Mouse (Mus musculus) hindbrain, embryonic 13.5 days (tissue): ENCODE results near the gene Urad. TPM values are rescaled to one million over a fixed set of nuclear protein-coding genes. Genes with fewer than 3 reads are reported as not detected.

Experiments used
- ATAC-seq: fragments of 200-750 bp; cut with Nextera tagmentation; 2 replicates; pipeline ENCODE4 v1.8.0; 2017; ENCODE audit warnings: moderate TSS enrichment; ENCODE audit not compliant: low FRiP score
- H3K27ac ChIP-seq: fragments of 300-500 bp; sonication (generic); 2 replicates; pipeline ENCODE4 v1.5.1; 2015; ENCODE audit warnings: inconsistent platforms, mild to moderate bottlenecking, moderate library complexity
- H3K27me3 ChIP-seq: fragments of 300-500 bp; sonication (generic); 2 replicates; pipeline ENCODE4 v1.6.1; 2015; ENCODE audit warnings: mild to moderate bottlenecking, inconsistent platforms
- H3K36me3 ChIP-seq: fragments of 300-500 bp; sonication (generic); 2 replicates; pipeline ENCODE4 v1.6.1; 2015; ENCODE audit warnings: mild to moderate bottlenecking, inconsistent platforms
- H3K4me1 ChIP-seq: fragments of 300-500 bp; sonication (generic); replicated peaks from 2 replicates; pipeline ENCODE4 v1.6.1; 2015; ENCODE audit warnings: inconsistent platforms
- H3K4me2 ChIP-seq: fragments of 300-500 bp; sonication (generic); 2 replicates; pipeline ENCODE4 v1.6.1; 2015; ENCODE audit warnings: inconsistent platforms, mild to moderate bottlenecking, moderate library complexity
- H3K4me3 ChIP-seq: fragments of 300-500 bp; sonication (generic); 2 replicates; pipeline ENCODE4 v1.5.1; 2015; ENCODE audit warnings: mild to moderate bottlenecking, inconsistent platforms
- H3K9ac ChIP-seq: fragments of 300-500 bp; sonication (generic); 2 replicates; pipeline ENCODE4 v1.6.1; 2015; ENCODE audit warnings: mild to moderate bottlenecking, inconsistent platforms
- H3K9me3 ChIP-seq: fragments of 300-500 bp; sonication (generic); 2 replicates; pipeline ENCODE4 v1.6.1; 2016; ENCODE audit warnings: inconsistent platforms
- WGBS: fragments of 180-500 bp; shearing (Covaris S2); methylation state at CpG from one replicate; pipeline ENCODE4 v1.1.7; 2015; 5-methylcytosine and 5-hydroxymethylcytosine counted together
- polyA plus RNA-seq: library from polyadenylated mRNA; unstranded; fragments of >200 nt; fragmentation: Nextera tagmentation; extraction: Ambion mirVana; gene quantifications from 2 replicates; pipeline ENCODE4 v1.2.1, GENCODE M21; 2015

Urad gene
- polyA plus RNA-seq, 1 experiment from 2014 or later: not detected

- Histone ChIP-seq H3K4me1 (no peaks in the 10 kb centered on the region), H3K9ac (no peak overlapping the region), H3K36me3 (no peaks in the 10 kb centered on the region), H3K27ac (no peak overlapping the region), H3K4me2 (no peak overlapping the region), H3K4me3 (no peak overlapping the region), H3K27me3 (no peaks in the 10 kb centered on the region), H3K9me3 (no peaks in the 10 kb centered on the region)
- no peak for ATAC-seq
- WGBS: 70% methylated on average over 1 of the region's 1 CpGs
These were observed 23.7 kb upstream of the Urad start for GRCm38 (mm10) chr5:147345981-147346380.

DNA sequence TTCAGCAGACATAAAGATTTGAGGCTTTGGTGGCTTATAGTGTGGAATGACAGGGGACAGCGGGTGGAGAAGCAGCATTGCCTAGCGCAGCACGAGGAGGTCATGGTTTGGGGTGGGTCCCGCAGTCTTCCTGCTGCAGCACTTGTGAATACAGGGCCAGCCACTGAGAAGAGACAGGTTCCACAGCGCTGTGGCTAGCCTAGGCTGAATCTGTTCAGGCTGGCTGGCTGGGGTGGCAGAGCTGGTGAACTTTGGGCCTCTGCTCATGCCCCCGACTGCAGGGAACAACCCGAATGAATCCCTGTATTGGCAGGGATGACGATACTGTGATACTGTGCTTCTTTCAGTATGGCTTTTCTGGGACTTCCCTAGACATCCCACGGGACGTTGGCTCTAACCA is 21.7 kb upstream of the Urad start:
- Histone ChIP-seq H3K36me3 (no peaks in the 10 kb centered on the region), H3K27ac (no peak overlapping the region), H3K9me3 (no peaks in the 10 kb centered on the region), H3K4me3 (no peak overlapping the region), H3K4me1 (no peaks in the 10 kb centered on the region), H3K27me3 (no peaks in the 10 kb centered on the region), H3K9ac (no peak overlapping the region), H3K4me2 (no peak overlapping the region)
- no peak for ATAC-seq
- 89% methylated on average over 10 of the region's 10 CpGs for WGBS

- 92% methylated on average over 6 of the region's 6 CpGs for WGBS
- ATAC-seq: no peak
- no peaks in the 10 kb centered on the region for H3K9me3 ChIP-seq
- no peak overlapping the region for H3K4me2 ChIP-seq
- no peaks in the 10 kb centered on the region for H3K4me1 ChIP-seq
- no peaks in the 10 kb centered on the region for H3K27me3 ChIP-seq
- no peaks in the 10 kb centered on the region for H3K36me3 ChIP-seq
- H3K9ac ChIP-seq: no peak overlapping the region
- H3K4me3 ChIP-seq: no peak overlapping the region
- H3K27ac ChIP-seq: no peak overlapping the region
These were observed 20.7 kb upstream of the Urad start for GRCm38 (mm10) chr5:147342901-147343300.

DNA sequence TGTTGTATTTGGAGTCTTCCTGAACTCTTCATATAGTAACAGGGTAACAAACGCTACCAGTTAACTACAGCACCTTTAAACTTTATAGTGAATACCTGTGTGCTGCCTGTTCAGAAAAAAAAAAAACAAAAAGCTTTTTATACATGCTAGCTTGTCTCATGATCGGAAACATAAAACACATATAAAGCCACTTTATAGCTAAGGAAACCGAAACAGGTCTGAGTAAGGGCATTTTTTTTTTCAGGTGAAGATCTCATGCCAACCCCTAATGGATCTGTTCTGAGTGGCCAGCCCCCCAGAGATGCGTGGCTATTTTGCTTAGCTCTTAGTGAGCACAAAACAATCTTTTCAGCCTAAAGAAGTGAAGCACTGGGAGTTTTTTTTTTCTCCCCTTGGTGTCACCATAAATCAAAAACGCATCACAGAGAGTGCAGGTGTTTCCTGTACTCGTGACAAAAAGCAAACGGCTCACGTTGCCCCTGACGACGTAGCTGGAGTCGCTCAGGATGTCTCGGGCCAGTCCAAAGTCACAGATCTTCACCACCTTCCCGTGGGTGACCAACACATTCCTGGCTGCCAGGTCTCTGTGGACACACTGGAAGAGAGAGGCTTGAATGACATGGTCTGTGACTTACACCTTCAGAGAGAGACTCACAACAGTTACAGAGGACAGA is 18.6 kb upstream of the Urad start:
- WGBS: 81% methylated on average over 13 of the region's 13 CpGs
- no peaks in the 10 kb centered on the region for H3K36me3 ChIP-seq

GRCm38 (mm10) chr5:147339560-147339959 is 17.3 kb upstream of the Urad start:
- WGBS: 86% methylated on average over 11 of the region's 11 CpGs
- H3K4me1 ChIP-seq: no peaks in the 10 kb centered on the region
- H3K9ac ChIP-seq: no peak overlapping the region
- H3K27me3 ChIP-seq: no peaks in the 10 kb centered on the region
- no peak overlapping the region for H3K4me3 ChIP-seq
- no peaks in the 10 kb centered on the region for H3K36me3 ChIP-seq
- ATAC-seq: no peak
- no peaks in the 10 kb centered on the region for H3K9me3 ChIP-seq
- H3K27ac ChIP-seq: no peak overlapping the region
- H3K4me2 ChIP-seq: no peak overlapping the region

More for the DNA sequence above, 18.6 kb upstream of the Urad start:
- H3K4me3 ChIP-seq: no peak overlapping the region
- H3K27ac ChIP-seq: no peak overlapping the region
- H3K9me3 ChIP-seq: no peaks in the 10 kb centered on the region
- no peaks in the 10 kb centered on the region for H3K27me3 ChIP-seq
- no peak overlapping the region for H3K9ac ChIP-seq
- H3K4me1 ChIP-seq: no peaks in the 10 kb centered on the region
- no peak for ATAC-seq
- H3K4me2 ChIP-seq: no peak overlapping the region

GRCm38 (mm10) chr5:147338967-147339366 is 16.7 kb upstream of the Urad start:
- H3K27ac ChIP-seq: no peak overlapping the region
- no peak overlapping the region for H3K9ac ChIP-seq
- no peaks in the 10 kb centered on the region for H3K27me3 ChIP-seq
- H3K4me3 ChIP-seq: no peak overlapping the region
- H3K4me2 ChIP-seq: no peak overlapping the region
- no peaks in the 10 kb centered on the region for H3K4me1 ChIP-seq
- no peak for ATAC-seq
- WGBS: 62% methylated on average over 9 of the region's 9 CpGs
- no peaks in the 10 kb centered on the region for H3K36me3 ChIP-seq
- H3K9me3 ChIP-seq: no peaks in the 10 kb centered on the region

DNA sequence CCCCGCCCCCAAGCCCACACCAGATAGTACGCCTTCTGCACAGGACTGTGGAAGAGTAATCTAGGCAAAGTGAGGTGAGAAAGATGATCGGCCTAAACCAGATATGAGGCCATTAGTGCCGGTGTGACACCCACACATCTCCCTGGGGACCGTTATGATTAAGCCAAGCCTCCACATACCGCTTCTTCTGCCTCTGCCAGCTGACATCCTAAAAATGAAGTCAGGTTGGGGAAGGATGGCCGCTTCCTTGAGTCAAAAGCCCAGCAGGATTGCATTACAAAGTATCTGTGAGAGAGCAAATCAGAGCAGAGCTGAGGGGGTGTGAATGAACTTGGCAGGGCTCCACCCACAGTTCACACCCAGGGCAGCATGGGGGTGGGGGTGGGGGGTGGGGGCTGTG is 10.5 kb upstream of the Urad start:
- no peak overlapping the region for H3K4me2 ChIP-seq
- no peak overlapping the region for H3K4me3 ChIP-seq
- H3K4me1 ChIP-seq: no peaks in the 10 kb centered on the region
- H3K27ac ChIP-seq: no peak overlapping the region
- H3K9ac ChIP-seq: no peak overlapping the region
- no peak for ATAC-seq
- 0 out of 2 replicates have a peak, but pooled peaks cover 12% of the 10 kb centered on the region for H3K27me3 ChIP-seq
- no peaks in the 10 kb centered on the region for H3K9me3 ChIP-seq
- 50% methylated on average over 7 of the region's 7 CpGs for whole genome bisulfite sequencing
- no peaks in the 10 kb centered on the region for H3K36me3 ChIP-seq

GRCm38 (mm10) chr5:147331547-147331946 is 9.3 kb upstream of the Urad start:
- ATAC-seq: no peak
- no peaks in the 10 kb centered on the region for H3K36me3 ChIP-seq
- no peak overlapping the region for H3K9ac ChIP-seq
- H3K27me3 ChIP-seq: 0 out of 2 replicates have a peak, but pooled peaks cover 12% of the 10 kb centered on the region
- H3K27ac ChIP-seq: no peak overlapping the region
- no peaks in the 10 kb centered on the region for H3K9me3 ChIP-seq
- H3K4me2 ChIP-seq: no peak overlapping the region
- WGBS: 43% methylated on average over 2 of the region's 2 CpGs
- no peak overlapping the region for H3K4me3 ChIP-seq
- no peaks in the 10 kb centered on the region for H3K4me1 ChIP-seq

- no peak for ATAC-seq
These were observed 7.7 kb upstream of the Urad start for GRCm38 (mm10) chr5:147329946-147330345.

GRCm38 (mm10) chr5:147327636-147328035 is 5.4 kb upstream of the Urad start:
- ATAC-seq: no peak
- peaks cover 23% of the 10 kb centered on the region for H3K27me3 ChIP-seq
- WGBS: 90% methylated on average over 5 of the region's 5 CpGs

More at GRCm38 (mm10) chr5:147329946-147330345, 7.7 kb upstream of the Urad start:
- 88% methylated on average over 11 of the region's 11 CpGs for WGBS
- Histone ChIP-seq H3K4me2 (no peak overlapping the region), H3K4me1 (no peaks in the 10 kb centered on the region), H3K27me3 (peaks cover 15% of the 10 kb centered on the region; the same call in 1 of the 2 replicates), H3K27ac (no peak overlapping the region), H3K4me3 (no peak overlapping the region), H3K36me3 (no peaks in the 10 kb centered on the region), H3K9me3 (no peaks in the 10 kb centered on the region), H3K9ac (no peak overlapping the region)

GRCm38 (mm10) chr5:147325931-147326330 is 3.7 kb upstream of the Urad start:
- Histone ChIP-seq H3K36me3 (no peaks in the 10 kb centered on the region), H3K27me3 (peaks cover 40% of the 10 kb centered on the region), H3K27ac (no peak overlapping the region), H3K4me2 (no peak overlapping the region), H3K4me3 (no peak overlapping the region), H3K9me3 (no peaks in the 10 kb centered on the region), H3K9ac (no peak overlapping the region), H3K4me1 (no peaks in the 10 kb centered on the region)
- ATAC-seq: no peak
- 75% methylated on average over 11 of the region's 11 CpGs for WGBS

More at GRCm38 (mm10) chr5:147327636-147328035, 5.4 kb upstream of the Urad start:
- no peak overlapping the region for H3K4me2 ChIP-seq
- no peaks in the 10 kb centered on the region for H3K36me3 ChIP-seq
- H3K4me3 ChIP-seq: no peak overlapping the region
- no peaks in the 10 kb centered on the region for H3K9me3 ChIP-seq
- H3K4me1 ChIP-seq: no peaks in the 10 kb centered on the region
- H3K27ac ChIP-seq: no peak overlapping the region
- H3K9ac ChIP-seq: no peak overlapping the region

- 0 out of 2 replicates have a peak, but pooled peaks have one; percentile 36 for ATAC-seq
- no peak overlapping the region for H3K9ac ChIP-seq
- no peak overlapping the region for H3K4me2 ChIP-seq
- WGBS: 21% methylated on average over 17 of the region's 17 CpGs
- H3K9me3 ChIP-seq: no peaks in the 10 kb centered on the region
- H3K27ac ChIP-seq: no peak overlapping the region
- H3K27me3 ChIP-seq: peaks cover 50% of the 10 kb centered on the region
- no peak overlapping the region for H3K4me3 ChIP-seq
- no peaks in the 10 kb centered on the region for H3K4me1 ChIP-seq
- no peaks in the 10 kb centered on the region for H3K36me3 ChIP-seq
These were observed 1.1 kb upstream of the Urad start for GRCm38 (mm10) chr5:147323237-147323917.

- no peak overlapping the region for H3K4me2 ChIP-seq
- 0 out of 2 replicates have a peak, but pooled peaks have one; percentile 30 for ATAC-seq
- peaks cover 7% of the 10 kb centered on the region for H3K4me1 ChIP-seq
- no peak overlapping the region for H3K9ac ChIP-seq
- H3K9me3 ChIP-seq: no peaks in the 10 kb centered on the region
- H3K36me3 ChIP-seq: no peaks in the 10 kb centered on the region
- H3K27ac ChIP-seq: no peak overlapping the region
- peaks cover 86% of the 10 kb centered on the region for H3K27me3 ChIP-seq
- no peak overlapping the region for H3K4me3 ChIP-seq
These were observed 2.6 kb downstream of the Urad start for GRCm38 (mm10) chr5:147319653-147320052.
